Mouse (Mus musculus) kidney, adult 11 months (tissue): ENCODE measurements around the gene Spef2.

ENCODE experiments used
- DNase-seq: peaks from one replicate; pipeline ENCODE4 v3.0.0; 2022

The Spef2 gene

DNA sequence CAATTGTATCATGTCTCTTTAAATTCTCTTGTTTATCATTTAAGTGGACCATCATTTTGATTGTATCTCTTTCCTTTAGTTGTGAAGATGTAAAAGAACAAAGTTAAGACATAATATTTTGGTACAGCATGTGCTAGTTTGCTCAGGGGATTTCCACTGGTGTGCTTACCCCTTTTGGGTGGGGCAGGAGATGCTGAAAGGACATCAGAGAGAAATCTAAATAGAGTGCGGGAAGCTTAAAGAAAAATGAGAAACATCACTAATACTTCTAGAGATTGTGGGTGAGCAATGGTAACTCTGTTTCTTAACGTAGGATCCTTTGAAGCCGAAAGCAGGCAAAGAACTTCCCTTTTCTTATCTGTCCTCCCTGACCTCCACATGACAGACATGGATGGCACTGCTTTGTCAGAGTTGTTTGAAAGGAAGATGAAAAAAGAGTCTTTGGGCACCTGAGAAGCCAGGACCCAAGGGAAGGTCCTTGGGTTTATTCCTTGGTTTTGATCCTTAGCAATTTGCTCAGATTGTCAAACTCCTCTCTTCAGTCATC is 215.2 kb downstream of the Spef2 start:
- no peak for DNase-seq

- no peak for DNase-seq
Measured at GRCm38 (mm10) chr15:9530076-9530475, 218.6 kb downstream of the Spef2 start, which contains the start of gene Il7r. Gene Il7r, minus strand, starts transcription at chr15:9530176.

DNA sequence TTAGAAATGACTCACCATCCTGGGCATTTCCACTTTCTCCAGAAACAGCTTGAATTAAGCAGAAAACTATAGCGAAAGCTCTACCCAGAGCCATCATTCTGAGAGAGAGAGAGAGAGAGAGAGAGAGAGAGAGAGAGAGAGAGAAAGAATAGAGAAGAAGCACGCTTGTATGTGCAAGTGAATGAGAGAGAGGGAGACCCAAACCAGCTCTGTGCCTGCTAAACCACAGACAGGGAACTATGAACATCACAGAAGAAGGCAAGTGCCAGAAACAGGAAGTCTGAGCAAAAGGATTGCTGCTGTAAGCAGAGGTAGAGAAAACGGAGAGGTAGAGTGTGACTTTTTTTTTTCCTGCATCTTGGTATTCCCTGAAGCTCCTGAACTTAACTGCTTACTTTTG is 219.0 kb downstream of the Spef2 start:
- no peak for DNase-seq
